Comparison of ENCODE assay signal across 14 mouse cellular contexts in the genomic region with DNA sequence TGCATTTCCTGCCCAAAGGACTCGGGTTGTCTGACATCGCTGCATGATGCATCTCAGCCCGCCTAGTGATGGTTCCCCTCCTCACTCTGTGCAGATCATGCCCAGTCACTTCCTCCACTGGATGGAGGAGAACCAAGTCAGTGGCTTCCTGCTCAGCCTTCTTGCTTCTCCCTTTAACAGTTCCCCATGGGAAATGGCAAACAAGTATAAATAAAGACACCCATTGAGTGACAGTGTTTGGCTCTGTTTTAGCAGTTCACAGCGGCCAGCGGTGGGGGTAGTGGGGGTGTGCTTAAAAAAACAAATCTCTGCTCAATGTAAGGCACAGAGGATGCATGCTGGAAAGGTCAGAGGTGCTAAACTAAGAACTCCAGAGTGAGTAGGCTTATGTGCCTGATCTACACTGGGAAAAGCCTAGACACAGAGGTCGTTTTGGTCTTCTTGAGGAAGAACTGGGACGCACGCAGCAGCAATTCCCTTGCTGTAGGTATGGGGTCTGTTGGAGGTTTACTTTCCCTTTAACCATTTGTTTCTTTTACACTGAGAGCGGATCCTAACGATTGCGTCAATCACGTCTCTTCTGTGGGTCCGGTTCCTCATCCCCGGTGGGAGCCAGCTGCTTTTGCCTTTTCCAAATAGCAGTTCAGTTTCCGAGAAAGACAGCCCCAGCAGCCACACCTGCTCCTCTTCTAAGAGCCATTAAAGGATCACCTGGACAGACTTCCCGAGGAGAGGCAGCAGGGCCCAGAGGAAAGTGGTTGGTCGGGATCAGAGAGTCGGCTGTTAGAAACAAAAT. TPM values are rescaled to one million over a fixed set of nuclear protein-coding genes. Genes with fewer than 3 reads are reported as not detected.
DNase-seq lines count a peak whose midpoint lies in the region; ATAC-seq and TF ChIP-seq lines count a peak whose summit lies in the region.
"Had no signal": no experiment of that assay in that cellular context is flagged by ENCODE, and none has a peak within 500 bp of the region (broad histone marks: within the 10 kb centered on the region; RNA-seq: fewer than 3 reads in every experiment).

No protein-coding gene starts in this region.

- peak; percentile 41; the same call in 1 of the 2 replicates for ATAC-seq in liver, postnatal 0 days
- ATAC-seq in erythroid progenitor cell, adult 5-6 weeks (replicated peaks; ENCODE audit: low FRiP score, poor library complexity, severe bottlenecking) = no peak
- ATAC-seq: CD4-positive, CD25-positive, alpha-beta regulatory T cell, adult 4 months had no signal

- no peak overlapping the region for H3K4me3 ChIP-seq in kidney, adult 2 months (ENCODE audit: insufficient read depth, low read depth, low read length)
- no peak overlapping the region for H3K4me3 ChIP-seq in liver, postnatal 0 days (ENCODE audit: low read depth, low read length)
- H3K4me3 ChIP-seq: hindbrain, embryonic 12.5 days had no signal

- 56% methylated on average over 18 of the region's 18 CpGs for WGBS in kidney, adult 2 months
- 32% methylated on average over 18 of the region's 18 CpGs for WGBS in liver, postnatal 0 days (ENCODE audit: insufficient replicate concordance)

- no peaks in the 10 kb centered on the region for H3K9me3 ChIP-seq in liver, postnatal 0 days (ENCODE audit: low read length)

- TF ChIP-seq POLR2A in kidney, adult 2 months (IDR thresholded peaks at IDR 0.05; ENCODE audit: low read depth, low read length) = no peak

- no peak for TF ChIP-seq EP300 in liver, postnatal 0 days (IDR thresholded peaks at IDR 0.05; ENCODE audit: low read depth)

- H3K27me3 ChIP-seq in kidney, adult 2 months (replicated peaks; ENCODE audit: control insufficient read depth, insufficient read depth, low read length) = no peaks in the 10 kb centered on the region
- 0 out of 2 replicates have a peak, but pooled peaks cover 9% of the 10 kb centered on the region for H3K27me3 ChIP-seq in liver, postnatal 0 days (ENCODE audit: insufficient read depth, low read length)

- peak overlapping the region; percentile 47 for H3K4me2 ChIP-seq in liver, postnatal 0 days (ENCODE audit: low read depth, low read length)
- H3K4me2 ChIP-seq: hindbrain, embryonic 12.5 days had no signal

- no peak overlapping the region for H3K27ac ChIP-seq in kidney, adult 2 months (ENCODE audit: insufficient read depth, low read depth, low read length)
- peak overlapping the region; percentile 60 for H3K27ac ChIP-seq in liver, postnatal 0 days (ENCODE audit: low read depth)
- H3K27ac ChIP-seq: hindbrain, embryonic 12.5 days; liver, embryonic 14.5 days had no signal

- no peaks in the 10 kb centered on the region for H3K36me3 ChIP-seq in kidney, adult 2 months (ENCODE audit: control insufficient read depth, insufficient read depth, low read length)
- no peaks in the 10 kb centered on the region for H3K36me3 ChIP-seq in liver, postnatal 0 days (replicated peaks; ENCODE audit: insufficient read depth, low read length)
- H3K36me3 ChIP-seq: hindbrain, embryonic 12.5 days had no signal

- no peak for TF ChIP-seq CTCF in kidney, adult 2 months (conservative IDR thresholded peaks at IDR 0.05; ENCODE audit: insufficient read depth, insufficient read length, low read depth, low read length)
- TF ChIP-seq CTCF in liver, postnatal 0 days (IDR thresholded peaks at IDR 0.05; ENCODE audit: low read depth) = no peak

- no peak overlapping the region for H3K9ac ChIP-seq in liver, postnatal 0 days (replicated peaks)
- H3K9ac ChIP-seq: hindbrain, embryonic 12.5 days; liver, embryonic 14.5 days had no signal

- no peaks in the 10 kb centered on the region for H3K4me1 ChIP-seq in kidney, adult 2 months (ENCODE audit: control insufficient read depth, insufficient read depth, low read length)
- peaks cover 2% of the 10 kb centered on the region; the same call in 1 of the 2 replicates for H3K4me1 ChIP-seq in liver, postnatal 0 days (ENCODE audit: insufficient read depth)

- peak; percentile 23 for DNase-seq in kidney, adult 2 months
- no peak for DNase-seq in kidney, postnatal 36 days
- peak; percentile 41 to 47 for DNase-seq in right cerebral cortex, postnatal 10 days (ENCODE audit: low spot score in 2 of 2)
- DNase-seq in right cerebral cortex, adult 2 months (ENCODE audit: low spot score in 2 of 2) = no peak
- peak; percentile 18 for DNase-seq in liver, postnatal 0 days
- peak; percentile 33 for DNase-seq in yolk sac, embryonic 10.5 days (ENCODE audit: low spot score)
- no peak for DNase-seq in left cerebral cortex, adult 8-10 months (ENCODE audit: low spot score in 2 of 2)
- DNase-seq: adrenal gland, postnatal 36 days; cerebellum, postnatal 14 days; gastrocnemius, postnatal 25 days had no signal

RNA-seq across cellular contexts. Expression of a gene that starts 1.8 kb away (rescaled TPM):
- polyA plus RNA-seq in kidney, adult 2 months (2012; rRNA removed) = 1.0 and 1.5 TPM in 2 replicates
- 8.6 and 9.0 TPM in 2 replicates for polyA plus RNA-seq in liver, postnatal 0 days (2015; fragmentation: Nextera tagmentation; extraction: Ambion mirVana)
- 2.9 and 13.7 TPM in 2 replicates for total RNA-seq in erythroid progenitor cell, adult 5-6 weeks (2015; ENCODE audit: low replicate concordance)
- total RNA-seq in erythroid progenitor cell, adult 5-6 weeks (2017; ENCODE audit: low replicate concordance) = 4.0 and 9.6 TPM in 2 replicates
- 10 to 100 TPM in 1 of 4 experiments, 1 to 10 TPM in 3; 9.6 to 13.3 (median 9.8) TPM for total RNA-seq in left cerebral cortex, adult 8-10 months (2022)

RNA-seq across cellular contexts. Expression of a gene that starts 26.3 kb away (rescaled TPM):
- polyA plus RNA-seq in kidney, adult 2 months (2012; rRNA removed) = 17.1 and 20.9 TPM in 2 replicates
- 9.6 and 9.8 TPM in 2 replicates for polyA plus RNA-seq in liver, postnatal 0 days (2015; fragmentation: Nextera tagmentation; extraction: Ambion mirVana)
- total RNA-seq in erythroid progenitor cell, adult 5-6 weeks (2015; ENCODE audit: low replicate concordance) = not detected in 2 replicates
- total RNA-seq in erythroid progenitor cell, adult 5-6 weeks (2017; ENCODE audit: low replicate concordance) = not detected in 2 replicates
- total RNA-seq in left cerebral cortex, adult 8-10 months (2022) = 1 to 10 TPM; 1.8 to 4.7 (median 4.1) TPM
- polyA plus RNA-seq: CD4-positive, CD25-positive, alpha-beta regulatory T cell, adult 4 months had no signal

RNA-seq across cellular contexts. Expression of a gene that starts 47.8 kb away (rescaled TPM):
- 0.16 TPM in 1 of 2 replicates, not detected in the other for polyA plus RNA-seq in kidney, adult 2 months (2012; rRNA removed)
- not detected in 2 replicates for polyA plus RNA-seq in liver, postnatal 0 days (2015; fragmentation: Nextera tagmentation; extraction: Ambion mirVana)
- total RNA-seq in erythroid progenitor cell, adult 5-6 weeks (2015; ENCODE audit: low replicate concordance) = not detected in 2 replicates
- total RNA-seq in erythroid progenitor cell, adult 5-6 weeks (2017; ENCODE audit: low replicate concordance) = not detected in 2 replicates
- total RNA-seq in left cerebral cortex, adult 8-10 months (2022) = 1 to 10 TPM in 2 of 4 experiments, under 1 TPM in 1, not detected in 1; 0.49 to 1.6 (median 1.0) TPM
- total RNA-seq: gastrocnemius, postnatal 25 days had no signal
- polyA plus RNA-seq: CD4-positive, CD25-positive, alpha-beta regulatory T cell, adult 4 months had no signal

Comparison
In these comparisons a context has a peak if more than half of its experiments do, and no peak if none do; other contexts are left out.
1. DNase-seq: peak in kidney, adult 2 months (single experiment), right cerebral cortex, postnatal 10 days (2 of 2), liver, postnatal 0 days (single experiment) and yolk sac, embryonic 10.5 days (single experiment); none in kidney, postnatal 36 days (0 of 2), right cerebral cortex, adult 2 months (0 of 2) and left cerebral cortex, adult 8-10 months (0 of 2).